Mouse (Mus musculus) liver, embryonic 11.5 days (tissue): ENCODE data around the gene Myrf. TPM values are rescaled to one million over a fixed set of nuclear protein-coding genes. Genes with fewer than 3 reads are reported as not detected.

Source experiments
- ATAC-seq: fragments of 200-750 bp; cut with Nextera tagmentation; replicated peaks from 2 replicates; pipeline ENCODE4 v1.8.0; 2017; ENCODE audit warnings: moderate number of reproducible peaks, mild to moderate bottlenecking, moderate TSS enrichment, moderate library complexity; ENCODE audit not compliant: low FRiP score
- DNase-seq: peaks from one replicate; pipeline ENCODE4 v3.0.0-alpha.2; 2017; ENCODE audit warnings: low spot score
- H3K27ac ChIP-seq: fragments of 300-500 bp; sonication (generic); 2 replicates; pipeline ENCODE4 v1.5.1; 2014; ENCODE audit warnings: mild to moderate bottlenecking, low read depth, low read length, control low read depth
- H3K27me3 ChIP-seq: fragments of 300-500 bp; sonication (generic); replicated peaks from 2 replicates; pipeline ENCODE4 v1.6.1; 2014; ENCODE audit warnings: low read length, mixed read lengths; ENCODE audit not compliant: control insufficient read depth, insufficient read depth
- H3K36me3 ChIP-seq: fragments of 300-500 bp; sonication (generic); 2 replicates; pipeline ENCODE4 v1.6.1; 2014; ENCODE audit warnings: mild to moderate bottlenecking, low read length, moderate library complexity, mixed read lengths; ENCODE audit not compliant: control insufficient read depth, insufficient read depth
- H3K4me1 ChIP-seq: fragments of 300-500 bp; sonication (generic); replicated peaks from 2 replicates; pipeline ENCODE4 v1.6.1; 2014; ENCODE audit warnings: low read length, mixed read lengths; ENCODE audit not compliant: control insufficient read depth, insufficient read depth
- H3K4me2 ChIP-seq: fragments of 300-500 bp; sonication (generic); 2 replicates; pipeline ENCODE4 v1.6.1; 2014; ENCODE audit warnings: mild to moderate bottlenecking, control low read depth, moderate library complexity
- H3K4me3 ChIP-seq: fragments of 300-500 bp; sonication (generic); 2 replicates; pipeline ENCODE4 v1.5.1; 2014; ENCODE audit warnings: low read depth, low read length, control low read depth
- H3K9ac ChIP-seq: fragments of 300-500 bp; sonication (generic); 2 replicates; pipeline ENCODE4 v1.6.1; 2014; ENCODE audit warnings: low read depth, low read length, control low read depth
- H3K9me3 ChIP-seq: fragments of 300-500 bp; sonication (generic); 2 replicates; pipeline ENCODE4 v1.6.1; 2016; ENCODE audit warnings: low read length, inconsistent platforms, mixed read lengths; ENCODE audit not compliant: control insufficient read depth
- WGBS: fragments of 180-500 bp; shearing (Covaris S2); extraction: QIAGEN DNeasy Blood & Tissue Kit; methylation state at CpG from one replicate; pipeline ENCODE4 v1.1.7; 2014; 5-methylcytosine and 5-hydroxymethylcytosine counted together
- polyA plus RNA-seq: library from polyadenylated mRNA; unstranded; fragments of >200 nt; fragmentation: Nextera tagmentation; extraction: Ambion mirVana; gene quantifications from 2 replicates; pipeline ENCODE4 v1.2.1, GENCODE M21; 2014

Gene Myrf
- polyA plus RNA-seq, 1 experiment from 2014 or later: 24.1 TPM

DNA sequence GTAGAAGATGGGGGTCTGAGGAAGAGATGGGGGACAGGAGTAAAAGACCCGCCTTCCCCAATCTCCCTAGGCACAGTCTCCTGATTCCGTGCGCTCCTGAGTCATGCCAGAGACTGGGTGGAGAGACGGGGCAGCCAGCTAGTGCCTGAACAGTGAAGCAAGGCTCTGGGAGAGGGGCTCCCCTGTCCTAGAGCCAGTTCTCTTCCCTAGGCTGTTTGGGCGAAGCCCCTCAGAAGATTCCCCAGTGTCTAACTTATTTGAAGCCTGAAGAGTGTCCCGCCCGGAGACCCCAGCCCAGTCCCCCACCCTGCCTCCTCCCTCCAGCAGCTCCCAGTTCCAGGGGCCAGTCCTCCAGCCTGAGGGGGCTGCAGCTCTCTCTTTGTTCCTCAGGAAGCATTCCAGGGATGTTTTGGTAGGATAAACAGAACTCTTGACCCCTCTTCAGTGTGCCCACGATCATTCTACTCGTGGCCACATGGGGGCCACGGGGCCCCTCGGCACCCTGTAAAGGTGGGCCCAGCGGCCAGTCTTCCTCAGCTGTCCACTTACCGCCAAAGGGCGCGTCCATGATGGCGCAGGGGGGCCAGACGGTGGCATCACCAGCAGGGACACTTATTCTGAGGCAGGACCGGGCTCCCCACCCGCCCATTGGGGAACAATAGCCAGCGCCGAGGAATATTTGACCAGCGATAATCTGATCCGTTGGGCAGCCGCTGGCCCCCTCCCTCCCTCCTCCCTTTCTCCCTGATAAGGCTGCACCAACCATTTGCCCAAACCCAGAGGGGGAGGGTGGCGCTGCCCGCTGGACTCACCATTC, 15.7 kb downstream of the Myrf start:
- peaks cover 3% of the 10 kb centered on the region; the same call in 1 of the 2 replicates for H3K36me3 ChIP-seq
- no peak for DNase-seq
- H3K27me3 ChIP-seq: no peaks in the 10 kb centered on the region
- H3K27ac ChIP-seq: peak overlapping the region; percentile 68
- ATAC-seq: 0 out of 2 replicates have a peak, but pooled peaks have one; percentile 9
- H3K9me3 ChIP-seq: no peaks in the 10 kb centered on the region
- no peak overlapping the region for H3K4me3 ChIP-seq
- peak overlapping the region; percentile 50 for H3K4me2 ChIP-seq
- 24% methylated on average over 26 of the region's 26 CpGs for WGBS
- no peak overlapping the region for H3K9ac ChIP-seq
- H3K4me1 ChIP-seq: peaks cover 32% of the 10 kb centered on the region

DNA sequence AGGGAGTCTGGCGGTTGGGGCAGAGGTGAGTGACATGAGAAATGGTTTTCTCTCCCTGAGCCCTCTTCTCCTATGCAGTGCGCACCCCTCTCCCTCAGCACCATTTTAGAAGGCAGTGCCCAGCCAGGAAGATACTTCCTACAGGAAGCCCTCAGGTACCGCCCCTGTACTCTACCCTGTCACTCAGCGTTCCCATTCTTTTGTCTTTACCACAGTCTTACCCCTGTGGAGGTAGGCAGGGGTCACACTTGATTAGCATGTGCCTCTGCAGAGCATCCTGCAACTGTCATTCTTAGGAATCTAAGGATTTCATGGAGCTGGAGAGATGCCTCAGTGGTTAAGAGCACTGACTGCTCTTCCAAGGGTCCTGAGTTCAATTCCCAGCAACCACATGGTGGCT, 17.0 kb downstream of the Myrf start:
- H3K27me3 ChIP-seq: no peaks in the 10 kb centered on the region
- no peak overlapping the region for H3K4me3 ChIP-seq
- no peaks in the 10 kb centered on the region for H3K9me3 ChIP-seq
- peaks cover 3% of the 10 kb centered on the region; the same call in 1 of the 2 replicates for H3K36me3 ChIP-seq
- no peak for DNase-seq
- ATAC-seq: no peak
- peaks cover 32% of the 10 kb centered on the region for H3K4me1 ChIP-seq
- WGBS: 55% methylated on average over 4 of the region's 4 CpGs
- H3K9ac ChIP-seq: no peak overlapping the region
- no peak overlapping the region for H3K4me2 ChIP-seq
- no peak overlapping the region for H3K27ac ChIP-seq

DNA sequence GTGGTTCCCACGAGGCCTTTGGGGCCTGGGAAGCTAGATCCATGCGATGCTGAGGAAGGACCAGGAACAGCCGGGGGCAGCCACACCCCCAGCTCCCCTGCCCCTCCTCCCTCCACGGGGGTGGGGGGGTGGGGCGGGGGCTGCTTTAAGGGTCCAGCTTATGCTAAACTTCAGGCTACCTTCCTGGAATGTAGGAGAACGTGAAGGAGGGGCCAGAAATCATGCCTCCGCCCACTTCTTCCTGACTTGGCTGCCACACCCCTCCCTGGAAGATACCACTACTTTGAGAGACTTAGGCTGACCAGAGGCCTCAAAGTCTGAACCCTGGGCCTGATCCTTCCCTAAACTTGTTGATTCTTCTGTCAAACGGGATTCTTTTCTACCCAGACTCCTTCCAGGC, 17.9 kb downstream of the Myrf start:
- Histone ChIP-seq H3K27ac (no peak overlapping the region), H3K27me3 (no peaks in the 10 kb centered on the region), H3K4me2 (no peak overlapping the region), H3K36me3 (peaks cover 3% of the 10 kb centered on the region; the same call in 1 of the 2 replicates), H3K9ac (no peak overlapping the region), H3K9me3 (no peaks in the 10 kb centered on the region), H3K4me3 (no peak overlapping the region), H3K4me1 (peaks cover 32% of the 10 kb centered on the region)
- WGBS: 31% methylated on average over 8 of the region's 8 CpGs
- ATAC-seq (no peak; the same call in 1 of the 2 replicates), DNase-seq (no peak)

DNA sequence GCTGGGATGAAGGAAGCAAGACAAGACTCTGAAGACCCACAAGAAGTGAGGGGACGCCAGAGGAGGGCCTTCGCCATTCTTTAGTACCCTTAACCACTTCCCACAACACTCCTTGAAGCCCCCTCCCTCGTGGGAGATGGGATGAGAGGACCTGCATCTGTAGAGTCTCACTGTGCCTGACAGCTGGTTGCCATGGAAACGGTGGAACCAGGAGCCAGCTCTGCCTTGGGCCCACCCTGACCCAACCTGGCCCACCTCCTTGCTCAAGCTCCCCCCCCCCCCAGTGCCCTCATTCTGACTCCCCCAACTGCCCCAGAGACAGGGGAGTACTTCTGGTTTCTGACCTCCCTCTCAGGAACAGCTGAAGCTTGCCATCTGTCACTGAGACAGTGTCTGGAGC, 19.0 kb downstream of the Myrf start:
- DNase-seq (no peak), ATAC-seq (no peak)
- no peaks in the 10 kb centered on the region for H3K9me3 ChIP-seq
- H3K4me3 ChIP-seq: no peak overlapping the region
- peaks cover 32% of the 10 kb centered on the region for H3K4me1 ChIP-seq
- WGBS: 42% methylated on average over 4 of the region's 4 CpGs
- H3K4me2 ChIP-seq: no peak overlapping the region
- no peak overlapping the region; the same call in 1 of the 2 replicates for H3K27ac ChIP-seq
- H3K9ac ChIP-seq: no peak overlapping the region
- H3K27me3 ChIP-seq: no peaks in the 10 kb centered on the region
- H3K36me3 ChIP-seq: peaks cover 3% of the 10 kb centered on the region

DNA sequence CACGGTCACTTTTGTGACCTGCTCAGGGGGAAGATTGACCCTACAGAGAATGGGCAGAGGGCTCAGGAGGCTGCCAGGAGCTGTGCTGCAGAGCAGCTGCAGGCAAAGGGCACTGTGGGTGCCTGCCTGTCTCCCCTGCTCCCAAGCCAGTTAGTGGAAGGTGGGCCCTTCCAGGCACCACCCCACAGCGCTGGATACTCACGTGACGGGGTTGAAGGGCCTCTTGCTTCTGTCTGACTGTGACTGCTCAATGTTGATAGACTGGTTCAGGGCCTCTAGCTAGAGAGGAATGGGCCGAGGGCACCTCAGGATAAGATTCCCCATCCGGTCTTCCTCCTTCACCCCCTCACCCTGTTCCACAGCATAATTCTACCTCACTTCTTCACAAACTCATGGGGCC, 21.0 kb downstream of the Myrf start:
- Histone ChIP-seq H3K27ac (no peak overlapping the region), H3K4me1 (peaks cover 20% of the 10 kb centered on the region), H3K27me3 (no peaks in the 10 kb centered on the region), H3K4me2 (no peak overlapping the region), H3K9me3 (no peaks in the 10 kb centered on the region), H3K4me3 (no peak overlapping the region), H3K9ac (no peak overlapping the region), H3K36me3 (peaks cover 3% of the 10 kb centered on the region)
- no peak for DNase-seq
- no peak for ATAC-seq
- 54% methylated on average over 6 of the region's 6 CpGs for WGBS

- ATAC-seq (0 out of 2 replicates have a peak, but pooled peaks have one; percentile 28), DNase-seq (no peak)
- WGBS: 44% methylated on average over 3 of the region's 3 CpGs
- no peaks in the 10 kb centered on the region for H3K9me3 ChIP-seq
- H3K4me1 ChIP-seq: peaks cover 16% of the 10 kb centered on the region
- H3K27me3 ChIP-seq: no peaks in the 10 kb centered on the region
- no peak overlapping the region for H3K4me3 ChIP-seq
- H3K9ac ChIP-seq: no peak overlapping the region
- H3K27ac ChIP-seq: no peak overlapping the region
- H3K36me3 ChIP-seq: peaks cover 3% of the 10 kb centered on the region
- H3K4me2 ChIP-seq: no peak overlapping the region
Measured at GRCm38 (mm10) chr19:10219108-10219507, 21.4 kb downstream of the Myrf start.

- ATAC-seq (no peak), DNase-seq (no peak)
- no peak overlapping the region for H3K4me2 ChIP-seq
- no peaks in the 10 kb centered on the region for H3K9me3 ChIP-seq
- H3K4me1 ChIP-seq: peaks cover 3% of the 10 kb centered on the region; the same call in 1 of the 2 replicates
- no peaks in the 10 kb centered on the region for H3K27me3 ChIP-seq
- H3K27ac ChIP-seq: no peak overlapping the region
- no peak overlapping the region for H3K9ac ChIP-seq
- no peak overlapping the region for H3K4me3 ChIP-seq
- peaks cover 5% of the 10 kb centered on the region; the same call in 1 of the 2 replicates for H3K36me3 ChIP-seq
- WGBS: 70% methylated on average over 8 of the region's 8 CpGs
Measured at GRCm38 (mm10) chr19:10216101-10216500, 24.4 kb downstream of the Myrf start.

- H3K4me1 ChIP-seq: no peaks in the 10 kb centered on the region
- H3K9ac ChIP-seq: no peak overlapping the region
- no peak overlapping the region for H3K4me2 ChIP-seq
- H3K27ac ChIP-seq: no peak overlapping the region
- DNase-seq (no peak), ATAC-seq (no peak)
- WGBS: 83% methylated on average over 10 of the region's 10 CpGs
- H3K36me3 ChIP-seq: peaks cover 18% of the 10 kb centered on the region
- H3K27me3 ChIP-seq: no peaks in the 10 kb centered on the region
- H3K4me3 ChIP-seq: no peak overlapping the region
- no peaks in the 10 kb centered on the region for H3K9me3 ChIP-seq
Measured at GRCm38 (mm10) chr19:10213796-10214471, 26.6 kb downstream of the Myrf start.
